Mouse (Mus musculus) lung, embryonic 16.5 days (tissue): ENCODE results near the gene Gstm5. TPM values are rescaled to one million over a fixed set of nuclear protein-coding genes. Genes with fewer than 3 reads are reported as not detected.

Experiments used
- ATAC-seq: fragments of 200-750 bp; cut with Nextera tagmentation; 2 replicates; pipeline ENCODE4 v1.8.0; 2017; ENCODE audit warnings: low read depth, mild to moderate bottlenecking, moderate library complexity
- H3K27ac ChIP-seq: fragments of 300-500 bp; sonication (generic); 2 replicates; pipeline ENCODE4 v1.5.1; 2014; ENCODE audit warnings: mild to moderate bottlenecking, control low read depth, low read length
- H3K27me3 ChIP-seq: fragments of 300-500 bp; sonication (generic); 2 replicates; pipeline ENCODE4 v1.6.1; 2014; ENCODE audit warnings: low read depth, low read length, mixed read lengths; ENCODE audit not compliant: control insufficient read depth, insufficient read depth
- H3K36me3 ChIP-seq: fragments of 300-500 bp; sonication (generic); 2 replicates; pipeline ENCODE4 v1.6.1; 2014; ENCODE audit warnings: low read length; ENCODE audit not compliant: control insufficient read depth, insufficient read depth
- H3K4me1 ChIP-seq: fragments of 300-500 bp; sonication (generic); replicated peaks from 2 replicates; pipeline ENCODE4 v1.6.1; 2014; ENCODE audit warnings: low read length, mixed read lengths; ENCODE audit not compliant: control insufficient read depth, insufficient read depth
- H3K4me2 ChIP-seq: fragments of 300-500 bp; sonication (generic); 2 replicates; pipeline ENCODE4 v1.6.1; 2014; ENCODE audit warnings: low read depth, low read length, control low read depth
- H3K4me3 ChIP-seq: fragments of 300-500 bp; sonication (generic); 2 replicates; pipeline ENCODE4 v1.5.1; 2014; ENCODE audit warnings: mild to moderate bottlenecking, low read length, control low read depth
- H3K9ac ChIP-seq: fragments of 300-500 bp; sonication (generic); 2 replicates; pipeline ENCODE4 v1.6.1; 2014; ENCODE audit warnings: low read length, control low read depth
- H3K9me3 ChIP-seq: fragments of 300-500 bp; sonication (generic); 2 replicates; pipeline ENCODE4 v1.6.1; 2016; ENCODE audit warnings: low read length; ENCODE audit not compliant: control insufficient read depth
- WGBS: fragments of 180-500 bp; shearing (Covaris S2); extraction: QIAGEN DNeasy Blood & Tissue Kit; methylation state at CpG from one replicate; pipeline ENCODE4 v1.1.7; 2014; 5-methylcytosine and 5-hydroxymethylcytosine counted together
- polyA plus RNA-seq: library from polyadenylated mRNA; unstranded; fragments of >200 nt; fragmentation: Nextera tagmentation; extraction: Ambion mirVana; gene quantifications from 2 replicates; pipeline ENCODE4 v1.2.1, GENCODE M21; 2015

Gene Gstm5
- polyA plus RNA-seq, 1 experiment from 2014 or later = 109 TPM

DNA sequence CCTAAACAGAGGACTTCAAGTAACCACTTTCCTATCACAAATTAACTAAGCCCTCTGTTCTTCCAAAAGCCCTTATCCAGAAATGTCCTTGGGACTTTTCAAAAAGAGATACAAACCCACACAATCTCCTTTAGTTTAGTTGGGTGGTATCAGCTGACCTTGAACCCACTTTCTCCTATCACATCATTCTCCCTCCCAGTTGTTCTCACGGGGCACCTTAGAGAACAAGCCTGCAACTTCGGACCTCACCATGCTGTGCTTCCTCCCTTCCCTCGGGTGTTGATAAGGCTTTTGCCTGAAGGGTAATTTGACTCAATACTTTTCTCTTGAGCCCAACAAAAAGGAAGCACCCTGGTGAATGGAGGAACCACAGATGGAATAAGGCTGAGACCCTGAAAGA is 40.3 kb downstream of the Gstm5 start:
- ATAC-seq = no peak
- WGBS = 45% methylated on average over 3 of the region's 3 CpGs

GRCm38 (mm10) chr3:107939403-107939802 is 43.8 kb downstream of the Gstm5 start:
- Histone ChIP-seq H3K9me3 (no peaks in the 10 kb centered on the region), H3K4me2 (no peak overlapping the region), H3K9ac (no peak overlapping the region), H3K4me3 (no peak overlapping the region), H3K27ac (no peak overlapping the region), H3K4me1 (no peaks in the 10 kb centered on the region), H3K27me3 (no peaks in the 10 kb centered on the region), H3K36me3 (no peaks in the 10 kb centered on the region)
- ATAC-seq = peak; percentile 63
- WGBS = 28% methylated on average over 3 of the region's 3 CpGs

More for the DNA sequence above, 40.3 kb downstream of the Gstm5 start:
- Histone ChIP-seq H3K4me3 (no peak overlapping the region), H3K4me2 (no peak overlapping the region), H3K9ac (no peak overlapping the region), H3K9me3 (no peaks in the 10 kb centered on the region), H3K27me3 (no peaks in the 10 kb centered on the region), H3K4me1 (no peaks in the 10 kb centered on the region; the same call in 1 of the 2 replicates), H3K27ac (no peak overlapping the region), H3K36me3 (no peaks in the 10 kb centered on the region)

DNA sequence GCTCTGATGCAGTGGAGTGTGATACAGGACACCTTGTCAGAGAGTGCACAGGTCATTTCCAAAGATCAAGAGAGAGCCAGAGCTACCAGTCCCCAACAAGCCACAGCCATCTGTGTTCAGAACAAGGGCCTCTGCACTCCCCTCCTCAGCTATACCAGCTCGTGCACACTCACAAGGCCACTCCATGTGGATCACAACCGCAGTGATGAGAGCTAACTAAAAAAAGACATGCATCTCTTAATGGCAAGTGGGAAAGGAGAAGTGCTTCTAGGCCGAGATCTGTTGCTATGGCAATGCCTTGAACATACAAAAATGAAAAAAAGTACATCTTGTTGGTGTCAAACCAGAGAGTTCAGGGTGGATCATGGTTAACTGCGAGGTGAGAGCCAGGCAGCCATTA is 44.2 kb downstream of the Gstm5 start:
- Histone ChIP-seq H3K27ac (no peak overlapping the region), H3K9me3 (no peaks in the 10 kb centered on the region), H3K9ac (no peak overlapping the region), H3K4me1 (no peaks in the 10 kb centered on the region), H3K36me3 (no peaks in the 10 kb centered on the region), H3K4me2 (no peak overlapping the region), H3K4me3 (no peak overlapping the region), H3K27me3 (no peaks in the 10 kb centered on the region)
- no peak for ATAC-seq
- 50% methylated on average over 4 of the region's 4 CpGs for WGBS

- no peaks in the 10 kb centered on the region for H3K27me3 ChIP-seq
- no peak overlapping the region for H3K4me3 ChIP-seq
- no peak for ATAC-seq
- H3K9me3 ChIP-seq = no peaks in the 10 kb centered on the region
- H3K9ac ChIP-seq = no peak overlapping the region
- no peaks in the 10 kb centered on the region for H3K4me1 ChIP-seq
- WGBS = 56% methylated on average over 7 of the region's 7 CpGs
- H3K27ac ChIP-seq = no peak overlapping the region
- no peaks in the 10 kb centered on the region for H3K36me3 ChIP-seq
- no peak overlapping the region for H3K4me2 ChIP-seq
Observed at GRCm38 (mm10) chr3:107940524-107940923, 44.9 kb downstream of the Gstm5 start.

GRCm38 (mm10) chr3:107941261-107941660 is 45.6 kb downstream of the Gstm5 start:
- H3K27me3 ChIP-seq = no peaks in the 10 kb centered on the region

GRCm38 (mm10) chr3:107943239-107943990 is 47.8 kb downstream of the Gstm5 start, which contains the start of gene Gstm6:
Gene Gstm6 (minus strand): TSS chr3:107943749.
- no peaks in the 10 kb centered on the region for H3K4me1 ChIP-seq
- no peak within 1 kb of the TSS for H3K27ac ChIP-seq
- H3K9ac ChIP-seq = no peak within 1 kb of the TSS
- no peaks in the 10 kb centered on the region for H3K9me3 ChIP-seq
- peak within 1 kb of the TSS; percentile 6 for H3K4me3 ChIP-seq
- H3K27me3 ChIP-seq = no peaks in the 10 kb centered on the region
- peak within 1 kb of the TSS; percentile 38 for H3K4me2 ChIP-seq
- WGBS = 17% methylated on average over 20 of the region's 20 CpGs
- peak; percentile 66 for ATAC-seq
- H3K36me3 ChIP-seq = no peaks in the 10 kb centered on the region

More at GRCm38 (mm10) chr3:107941261-107941660, 45.6 kb downstream of the Gstm5 start:
- no peaks in the 10 kb centered on the region for H3K4me1 ChIP-seq
- H3K4me3 ChIP-seq = no peak overlapping the region
- no peak overlapping the region for H3K9ac ChIP-seq
- WGBS = 82% methylated on average over 4 of the region's 4 CpGs
- no peak overlapping the region for H3K27ac ChIP-seq
- H3K9me3 ChIP-seq = no peaks in the 10 kb centered on the region
- no peak overlapping the region for H3K4me2 ChIP-seq
- H3K36me3 ChIP-seq = no peaks in the 10 kb centered on the region
- no peak for ATAC-seq

- H3K9ac ChIP-seq = no peak overlapping the region
- no peak overlapping the region for H3K4me2 ChIP-seq
- no peak overlapping the region for H3K4me3 ChIP-seq
- no peaks in the 10 kb centered on the region for H3K27me3 ChIP-seq
- H3K27ac ChIP-seq = no peak overlapping the region
- no peaks in the 10 kb centered on the region for H3K36me3 ChIP-seq
- H3K9me3 ChIP-seq = no peaks in the 10 kb centered on the region
- no peak for ATAC-seq
- 46% methylated on average over 4 of the region's 4 CpGs for WGBS
- H3K4me1 ChIP-seq = no peaks in the 10 kb centered on the region
Observed at GRCm38 (mm10) chr3:107945729-107946128, 50.1 kb downstream of the Gstm5 start.

Other genes starting within 250 kb of the Gstm5 start
- gene Ahcyl1, start 199.3 kb upstream of the Gstm5 start, polyA plus RNA-seq = 71.2 and 76.3 TPM in 2 replicates
- gene Csf1, start 135.4 kb upstream of the Gstm5 start, polyA plus RNA-seq = 9.6 and 9.8 TPM in 2 replicates
- gene Eps8l3, start 18.6 kb upstream of the Gstm5 start, polyA plus RNA-seq = not detected in 2 replicates
- gene Gstm7, start 36.0 kb downstream of the Gstm5 start, polyA plus RNA-seq = 11.0 and 12.3 TPM in 2 replicates
- gene Gstm6, start 47.9 kb downstream of the Gstm5 start, polyA plus RNA-seq = 3.9 and 4.1 TPM in 2 replicates
- gene Gstm3, start 73.5 kb downstream of the Gstm5 start, polyA plus RNA-seq = 0.11 and 0.44 TPM in 2 replicates
- 166 and 173 TPM in 2 replicates for gene Gstm2, start 90.6 kb downstream of the Gstm5 start, polyA plus RNA-seq
- 83.0 and 91.2 TPM in 2 replicates for gene Gstm1, start 122.2 kb downstream of the Gstm5 start, polyA plus RNA-seq
- gene Gstm4, start 149.1 kb downstream of the Gstm5 start, polyA plus RNA-seq = 17.6 and 18.6 TPM in 2 replicates
- 34.5 and 38.5 TPM in 2 replicates for gene Ampd2, start 190.8 kb downstream of the Gstm5 start, polyA plus RNA-seq
- 0.80 and 1.6 TPM in 2 replicates for gene Gnat2, start 197.0 kb downstream of the Gstm5 start, polyA plus RNA-seq